Mouse (Mus musculus) midbrain, embryonic 11.5 days (tissue): ENCODE results near the gene Pglyrp1. TPM values are rescaled to one million over a fixed set of nuclear protein-coding genes. Genes with fewer than 3 reads are reported as not detected.

Experiments used
- polyA plus RNA-seq: library from polyadenylated mRNA; unstranded; fragments of >200 nt; fragmentation: Nextera tagmentation; extraction: Ambion mirVana; gene quantifications from 2 replicates; pipeline ENCODE4 v1.2.1, GENCODE M21; 2014

Pglyrp1 gene
- polyA plus RNA-seq, 1 experiment from 2014 or later, result 2.7 TPM

Other genes starting within 250 kb of the Pglyrp1 start
- not detected in 2 replicates for gene Psg21, start 214.6 kb upstream of the Pglyrp1 start, polyA plus RNA-seq
- not detected in 2 replicates for gene Psg20, start 185.1 kb upstream of the Pglyrp1 start, polyA plus RNA-seq
- not detected in 2 replicates for gene Psg22, start 153.2 kb upstream of the Pglyrp1 start, polyA plus RNA-seq
- gene Psg19, start 72.8 kb upstream of the Pglyrp1 start, polyA plus RNA-seq, result not detected in 2 replicates
- gene Psg17, start 49.7 kb upstream of the Pglyrp1 start, polyA plus RNA-seq, result 0.10 TPM in 1 of 2 replicates, not detected in the other
- gene Mill2, start 31.4 kb upstream of the Pglyrp1 start, polyA plus RNA-seq, result 0.15 and 0.20 TPM in 2 replicates
- gene Ccdc61, start 39.1 kb downstream of the Pglyrp1 start, polyA plus RNA-seq, result 23.0 and 28.3 TPM in 2 replicates
- 9.1 and 9.8 TPM in 2 replicates for gene Nova2, start 54.6 kb downstream of the Pglyrp1 start, polyA plus RNA-seq
- 0.10 TPM in 2 replicates for gene Nanos2, start 116.1 kb downstream of the Pglyrp1 start, polyA plus RNA-seq
- 3.7 and 4.0 TPM in 2 replicates for gene Mypop, start 119.9 kb downstream of the Pglyrp1 start, polyA plus RNA-seq
- gene Irf2bp1, start 132.7 kb downstream of the Pglyrp1 start, polyA plus RNA-seq, result 24.1 and 26.5 TPM in 2 replicates
- gene Foxa3, start 152.2 kb downstream of the Pglyrp1 start, polyA plus RNA-seq, result not detected in 2 replicates
- gene Sympk, start 153.0 kb downstream of the Pglyrp1 start, polyA plus RNA-seq, result 30.9 and 33.3 TPM in 2 replicates
- not detected in 2 replicates for gene Rsph6a, start 183.4 kb downstream of the Pglyrp1 start, polyA plus RNA-seq
- gene Dmwd, start 204.9 kb downstream of the Pglyrp1 start, polyA plus RNA-seq, result 15.2 and 16.9 TPM in 2 replicates
- 7.0 and 7.3 TPM in 2 replicates for gene Dmpk, start 212.5 kb downstream of the Pglyrp1 start, polyA plus RNA-seq
- 7.0 and 8.8 TPM in 2 replicates for gene Six5, start 223.3 kb downstream of the Pglyrp1 start, polyA plus RNA-seq
- 0.46 and 0.58 TPM in 2 replicates for gene Gm4969, start 247.0 kb downstream of the Pglyrp1 start, polyA plus RNA-seq
- 9.4 and 9.5 TPM in 2 replicates for gene Fbxo46, start 248.5 kb downstream of the Pglyrp1 start, polyA plus RNA-seq